Mouse (Mus musculus) gastrocnemius, postnatal 36 days (tissue): ENCODE results near the gene Aff3. TPM values are rescaled to one million over a fixed set of nuclear protein-coding genes. Genes with fewer than 3 reads are reported as not detected.

ENCODE experiments used
- DNase-seq, 2 experiments: peaks; one replicate each; pipeline ENCODE4 v3.0.0; 2022
- intact Hi-C: fragments of 180-260 bp; cut with DNase I; formaldehyde crosslinking; loops from one replicate; pipeline ENCODE4 v1.15.1; 2025
- total RNA-seq, 2 experiments: library from RNA; stranded (reverse); gene quantifications; 2 replicates each; pipeline ENCODE4 v1.2.3; 2021

Gene Aff3
- total RNA-seq, 2 experiments from 2014 or later, result 1.8 to 1.9 TPM

- intact Hi-C loops, result no loop called here
- no peak for DNase-seq
Measured at GRCm38 (mm10) chr1:38367404-38368080, 297.2 kb downstream of the Aff3 start.

DNA sequence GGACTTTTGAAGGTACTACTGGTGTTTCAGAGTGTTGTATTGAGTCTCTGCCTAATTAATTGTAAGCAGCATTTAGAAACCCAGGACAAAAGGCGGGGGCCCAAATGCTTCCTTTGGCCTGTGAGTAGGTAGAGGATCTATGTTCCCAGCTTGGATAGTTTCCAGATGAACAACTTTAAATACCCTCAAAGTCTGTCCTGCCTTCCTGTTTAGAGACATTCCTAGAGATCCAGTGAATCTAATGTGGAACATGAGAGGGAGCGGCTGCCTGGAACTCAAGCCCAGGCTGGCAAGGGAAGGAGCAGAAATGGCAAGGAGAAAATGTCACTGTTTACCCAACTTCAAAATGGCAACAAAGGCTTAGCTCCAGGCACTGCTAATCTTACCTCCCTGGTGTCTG, 300.9 kb downstream of the Aff3 start:
- intact Hi-C loops, result no loop called here
- DNase-seq, result no peak

- DNase-seq, result peak in 1 of 2 experiments; percentile 8
- intact Hi-C loops, result no loop called here
Measured at GRCm38 (mm10) chr1:38362275-38362674, 302.5 kb downstream of the Aff3 start.

DNA sequence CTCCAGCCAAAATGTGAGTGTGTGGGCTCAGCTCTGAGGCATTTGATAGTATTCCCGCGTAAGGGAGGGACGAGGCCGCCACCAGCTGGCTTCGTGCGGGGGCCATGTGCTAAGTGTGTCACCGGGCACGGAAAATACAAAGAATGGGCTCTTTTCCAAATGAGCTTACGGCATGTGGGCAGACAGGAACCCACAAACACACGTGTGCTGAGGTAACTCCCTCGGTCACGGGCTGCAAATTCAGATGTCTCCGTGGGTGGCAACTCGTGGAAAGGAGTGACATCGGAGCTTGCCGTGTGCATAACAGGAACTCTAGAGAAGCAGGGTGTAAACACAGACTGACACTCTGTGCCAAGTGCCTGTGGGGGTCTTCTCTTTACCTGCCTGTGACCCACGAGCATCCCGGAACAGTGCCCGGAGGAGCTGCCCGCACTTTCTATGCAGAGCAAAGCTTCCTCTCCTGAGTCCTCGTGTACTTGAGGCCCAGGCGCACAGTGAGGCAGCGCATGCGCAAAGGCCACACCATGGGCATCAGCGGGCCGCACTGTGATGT, 305.9 kb downstream of the Aff3 start:
- intact Hi-C loops, result no loop called here
- peak; percentile 17 to 19 for DNase-seq

DNA sequence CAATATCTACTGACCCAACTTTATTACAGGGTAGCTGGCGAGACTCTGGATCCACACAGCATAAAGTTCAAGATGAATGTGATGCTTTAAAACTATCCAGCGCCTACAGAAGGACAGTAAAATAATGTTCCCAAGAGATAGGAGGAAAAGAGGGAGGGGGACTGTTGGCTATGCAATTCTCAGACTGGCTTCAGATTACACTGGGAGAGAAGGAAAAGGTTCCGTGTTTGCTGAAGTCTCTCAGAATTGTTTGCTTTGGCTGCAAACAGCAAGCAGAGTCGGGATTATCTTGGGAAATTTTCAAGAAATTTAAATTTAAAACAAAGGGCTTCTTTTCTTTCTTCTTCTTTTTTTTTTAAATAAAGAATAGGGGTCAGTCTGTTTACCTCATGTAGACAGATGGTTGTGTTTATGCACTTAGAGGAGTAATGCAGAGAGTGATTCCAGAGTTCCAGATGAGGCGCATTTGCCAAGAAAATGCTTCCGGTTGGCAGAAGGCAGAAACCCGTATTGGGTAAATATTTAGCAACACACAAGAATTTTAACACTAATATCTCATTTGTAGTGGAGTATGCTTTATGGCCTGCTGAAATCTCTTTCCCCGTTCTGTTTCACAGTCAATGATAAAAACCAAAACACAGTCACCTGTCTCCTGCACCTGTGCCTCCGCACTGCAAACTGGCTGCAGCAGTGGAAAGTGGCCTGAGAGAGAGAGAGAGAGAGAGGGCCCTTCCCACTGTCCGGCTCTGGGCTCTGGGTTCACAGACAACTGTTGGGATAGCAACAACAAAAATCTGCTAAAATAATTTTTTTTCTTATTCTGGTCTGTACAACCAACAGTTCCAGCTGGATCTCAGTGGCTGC, 306.6 kb downstream of the Aff3 start:
- DNase-seq, result peak; percentile 17 to 40
- intact Hi-C loops, result no loop called here

- intact Hi-C loops, result no loop called here
- no peak for DNase-seq
Measured at GRCm38 (mm10) chr1:38354585-38354984, 310.2 kb downstream of the Aff3 start.

GRCm38 (mm10) chr1:38347346-38347745, 317.4 kb downstream of the Aff3 start:
- intact Hi-C loops, result no loop called here
- no peak for DNase-seq

GRCm38 (mm10) chr1:38334206-38334605, 330.5 kb downstream of the Aff3 start:
- peak in 1 of 2 experiments; percentile 22 for DNase-seq
- intact Hi-C loops, result no loop called here

- no peak for DNase-seq
- intact Hi-C loops, result no loop called here
Measured at GRCm38 (mm10) chr1:38332919-38333318, 331.8 kb downstream of the Aff3 start.

GRCm38 (mm10) chr1:38324206-38324605, 340.5 kb downstream of the Aff3 start:
- DNase-seq, result no peak
- intact Hi-C loops, result no loop called here

- DNase-seq, result no peak
- intact Hi-C loops, result no loop called here
Measured at GRCm38 (mm10) chr1:38321861-38322260, 342.9 kb downstream of the Aff3 start.

DNA sequence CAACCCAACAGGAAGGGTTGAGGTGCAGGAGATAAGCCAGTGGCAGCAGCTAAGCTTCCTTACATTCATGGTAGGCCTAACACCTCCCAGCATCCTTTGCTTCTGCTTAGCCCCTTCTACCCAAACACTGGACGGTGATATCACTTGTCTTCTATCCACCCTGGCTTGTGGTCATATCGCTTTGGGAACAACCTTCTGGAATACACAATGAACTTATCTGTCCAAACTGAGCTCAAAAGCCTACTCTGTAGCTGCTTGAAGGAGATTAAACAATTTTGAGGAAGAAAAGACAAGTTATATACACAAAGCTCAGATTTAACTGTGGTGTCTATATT, 343.8 kb downstream of the Aff3 start:
- DNase-seq, result no peak
- intact Hi-C loops, result no loop called here

DNA sequence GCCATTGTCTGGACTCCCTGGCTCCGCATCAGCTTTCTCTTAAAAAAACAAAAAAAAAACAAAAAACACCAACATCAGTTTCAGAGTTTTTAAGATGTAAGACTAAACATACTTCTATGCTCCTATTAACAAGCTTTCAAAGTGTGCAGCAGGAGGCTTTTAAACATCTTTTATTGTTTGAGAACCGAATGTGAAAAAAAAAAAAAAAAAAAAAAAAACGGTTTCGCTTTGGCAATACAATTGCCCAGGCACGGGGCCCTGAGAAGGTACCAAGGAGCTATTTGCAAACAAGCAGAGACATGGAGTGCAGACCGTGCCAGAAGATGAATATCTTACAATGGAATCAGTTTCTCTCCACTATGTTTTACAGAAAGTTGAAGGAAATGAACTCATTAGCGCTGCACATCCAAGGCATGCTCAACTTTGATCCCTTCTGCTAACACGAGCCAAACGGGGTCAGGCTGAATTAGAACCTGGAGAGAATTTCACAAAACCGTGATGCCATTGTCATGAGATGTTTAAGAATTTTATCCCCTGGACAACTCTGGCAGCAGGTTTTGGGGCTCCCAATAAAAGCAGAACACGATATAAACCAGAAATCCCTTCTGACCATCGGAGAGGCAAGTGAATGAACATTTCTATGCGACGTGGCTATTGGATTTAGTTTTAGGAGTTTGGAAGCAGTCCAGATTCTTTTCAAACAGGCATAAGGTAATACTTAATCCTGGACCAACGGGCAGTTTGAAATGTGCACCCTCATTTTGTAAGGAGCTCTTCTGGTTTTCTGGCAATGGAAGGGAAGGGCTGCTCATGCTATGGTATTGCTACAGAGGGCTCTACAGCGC, 344.4 kb downstream of the Aff3 start:
- no peak for DNase-seq
- intact Hi-C loops, result no loop called here

DNA sequence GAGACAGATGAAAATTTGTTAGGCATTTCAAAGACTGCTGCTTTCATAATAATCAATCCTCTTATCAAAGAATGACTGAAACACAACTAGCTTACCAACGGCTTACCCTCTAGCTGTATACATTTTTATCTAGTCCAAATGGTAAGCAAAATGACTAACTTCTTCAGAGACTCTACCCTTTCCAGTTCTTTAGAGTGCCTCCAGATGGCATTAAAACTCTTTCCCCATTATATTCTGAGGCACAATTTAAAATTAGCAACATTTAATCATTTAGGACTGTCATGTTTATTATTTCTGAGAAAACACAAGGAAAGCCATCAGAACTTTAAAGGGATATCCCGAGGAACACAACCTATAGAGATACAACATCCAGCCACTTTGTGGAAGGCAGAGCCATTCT, 346.1 kb downstream of the Aff3 start:
- intact Hi-C loops, result no loop called here
- no peak for DNase-seq

- intact Hi-C loops, result no loop called here
- DNase-seq, result no peak
Measured at GRCm38 (mm10) chr1:38315992-38316391, 348.8 kb downstream of the Aff3 start.

GRCm38 (mm10) chr1:38310496-38310895, 354.3 kb downstream of the Aff3 start:
- intact Hi-C loops, result no loop called here
- DNase-seq, result no peak

GRCm38 (mm10) chr1:38310076-38310475, 354.7 kb downstream of the Aff3 start:
- intact Hi-C loops, result no loop called here
- no peak for DNase-seq

- DNase-seq, result no peak
- intact Hi-C loops, result no loop called here
Measured at GRCm38 (mm10) chr1:38309341-38309740, 355.4 kb downstream of the Aff3 start.

- intact Hi-C loops, result no loop called here
- DNase-seq, result no peak
Measured at GRCm38 (mm10) chr1:38308705-38308996, 356.1 kb downstream of the Aff3 start.

- peak; percentile 43 to 71 for DNase-seq
- intact Hi-C loops, result no loop called here
Measured at GRCm38 (mm10) chr1:38307821-38308704, 356.7 kb downstream of the Aff3 start.
